In genomic region chr2:122582324-122582723, GRCm38 (mm10) we compare ENCODE assay signal across 13 mouse cellular contexts. TPM values are rescaled to one million over a fixed set of nuclear protein-coding genes. Genes with fewer than 3 reads are reported as not detected.
"Had no signal": no experiment of that assay in that cellular context is flagged by ENCODE, and none has a peak within 500 bp of the region (broad histone marks: within the 10 kb centered on the region; RNA-seq: fewer than 3 reads in every experiment).

No protein-coding gene starts in this region.

- H3K4me3 ChIP-seq: limb, embryonic 10.5 days; liver, embryonic 13.5 days; midbrain, embryonic 10.5 days; neural tube, embryonic 13.5 days had no signal

- H3K9ac ChIP-seq: liver, embryonic 13.5 days; liver, postnatal 0 days; neural tube, embryonic 13.5 days had no signal

- H3K27ac ChIP-seq: limb, embryonic 10.5 days; liver, embryonic 13.5 days; midbrain, embryonic 10.5 days; neural tube, embryonic 13.5 days had no signal

- H3K9me3 ChIP-seq: limb, embryonic 10.5 days; liver, embryonic 13.5 days; midbrain, embryonic 10.5 days; neural tube, embryonic 13.5 days had no signal

- H3K27me3 ChIP-seq: liver, embryonic 13.5 days; neural tube, embryonic 13.5 days had no signal

- ATAC-seq: midbrain, embryonic 16.5 days had no signal

- DNase-seq: liver, embryonic 13.5 days; liver, postnatal 0 days; retina, postnatal 1 day; right cerebral cortex, postnatal 4 days; spleen, adult 18-20 months; thymus, adult 18-20 months; thymus, postnatal 14 days had no signal

- H3K36me3 ChIP-seq: limb, embryonic 10.5 days; liver, embryonic 13.5 days; midbrain, embryonic 10.5 days; neural tube, embryonic 13.5 days had no signal

- H3K4me1 ChIP-seq: limb, embryonic 10.5 days; liver, embryonic 13.5 days; midbrain, embryonic 10.5 days; neural tube, embryonic 13.5 days had no signal

- H3K4me2 ChIP-seq: liver, embryonic 13.5 days; neural tube, embryonic 13.5 days had no signal

RNA-seq across cellular contexts. Expression of gene AA467197, which starts 54.5 kb away (rescaled TPM):
- total RNA-seq: layer of hippocampus, postnatal 14 days; left cerebral cortex, adult 18-20 months had no signal
- polyA plus RNA-seq: midbrain, embryonic 16.5 days; neural tube, embryonic 13.5 days had no signal
